Mouse (Mus musculus): ENCODE measurements around the gene Ryr2. TPM values are rescaled to one million over a fixed set of nuclear protein-coding genes. Genes with fewer than 3 reads are reported as not detected.

Gene Ryr2
- polyA plus RNA-seq, 1 experiment from 2014 or later = 0.87 TPM

GRCm38 (mm10) chr13:11709708-11710471 lies 396.9 kb downstream of the Ryr2 start:
- H3K4me1 ChIP-seq (ENCODE audit: control insufficient read depth, insufficient read depth, low read length) = no peaks in the 10 kb centered on the region
- no peak overlapping the region for H3K9ac ChIP-seq (ENCODE audit: low read length)
- no peak overlapping the region for H3K4me3 ChIP-seq (replicated peaks; ENCODE audit: low read length)
- H3K4me2 ChIP-seq (ENCODE audit: low read depth, low read length) = no peak overlapping the region
- WGBS = 81% methylated on average over 7 of the region's 7 CpGs
- no peaks in the 10 kb centered on the region for H3K27me3 ChIP-seq (ENCODE audit: control insufficient read depth, insufficient read depth, low read length)
- H3K27ac ChIP-seq (ENCODE audit: low read length) = no peak overlapping the region
- no peaks in the 10 kb centered on the region for H3K9me3 ChIP-seq (replicated peaks; ENCODE audit: control insufficient read depth, low read length)
- H3K36me3 ChIP-seq (ENCODE audit: control insufficient read depth, insufficient read depth, low read length) = no peaks in the 10 kb centered on the region
- ATAC-seq (ENCODE audit: insufficient read depth, low FRiP score) = no peak

- Histone ChIP-seq H3K27ac (ENCODE audit: low read length) (no peak overlapping the region), H3K4me2 (ENCODE audit: low read depth, low read length) (no peak overlapping the region), H3K4me3 (replicated peaks; ENCODE audit: low read length) (no peak overlapping the region), H3K36me3 (ENCODE audit: control insufficient read depth, insufficient read depth, low read length) (no peaks in the 10 kb centered on the region), H3K4me1 (ENCODE audit: control insufficient read depth, insufficient read depth, low read length) (no peaks in the 10 kb centered on the region), H3K27me3 (ENCODE audit: control insufficient read depth, insufficient read depth, low read length) (no peaks in the 10 kb centered on the region), H3K9ac (ENCODE audit: low read length) (no peak overlapping the region), H3K9me3 (replicated peaks; ENCODE audit: control insufficient read depth, low read length) (no peaks in the 10 kb centered on the region)
- 97% methylated on average over 3 of the region's 3 CpGs for WGBS
- ATAC-seq (ENCODE audit: insufficient read depth, low FRiP score) = no peak
These were observed 405.0 kb downstream of the Ryr2 start for GRCm38 (mm10) chr13:11701721-11702120.

GRCm38 (mm10) chr13:11696496-11696895 lies 410.2 kb downstream of the Ryr2 start:
- Histone ChIP-seq H3K4me1 (ENCODE audit: control insufficient read depth, insufficient read depth, low read length) (no peaks in the 10 kb centered on the region), H3K36me3 (ENCODE audit: control insufficient read depth, insufficient read depth, low read length) (no peaks in the 10 kb centered on the region), H3K4me2 (ENCODE audit: low read depth, low read length) (no peak overlapping the region), H3K4me3 (replicated peaks; ENCODE audit: low read length) (no peak overlapping the region), H3K9me3 (replicated peaks; ENCODE audit: control insufficient read depth, low read length) (no peaks in the 10 kb centered on the region), H3K27me3 (ENCODE audit: control insufficient read depth, insufficient read depth, low read length) (no peaks in the 10 kb centered on the region), H3K9ac (ENCODE audit: low read length) (no peak overlapping the region), H3K27ac (ENCODE audit: low read length) (no peak overlapping the region)
- WGBS = 88% methylated on average over 1 of the region's 1 CpGs
- ATAC-seq (ENCODE audit: insufficient read depth, low FRiP score) = no peak

- Histone ChIP-seq H3K27me3 (ENCODE audit: control insufficient read depth, insufficient read depth, low read length) (no peaks in the 10 kb centered on the region), H3K4me2 (ENCODE audit: low read depth, low read length) (no peak overlapping the region), H3K4me1 (ENCODE audit: control insufficient read depth, insufficient read depth, low read length) (no peaks in the 10 kb centered on the region), H3K4me3 (replicated peaks; ENCODE audit: low read length) (no peak overlapping the region), H3K36me3 (ENCODE audit: control insufficient read depth, insufficient read depth, low read length) (no peaks in the 10 kb centered on the region), H3K9ac (ENCODE audit: low read length) (no peak overlapping the region), H3K9me3 (replicated peaks; ENCODE audit: control insufficient read depth, low read length) (no peaks in the 10 kb centered on the region), H3K27ac (ENCODE audit: low read length) (no peak overlapping the region)
- WGBS = 83% methylated on average over 4 of the region's 4 CpGs
- ATAC-seq (ENCODE audit: insufficient read depth, low FRiP score) = no peak
These were observed 424.9 kb downstream of the Ryr2 start for GRCm38 (mm10) chr13:11681802-11682201.

GRCm38 (mm10) chr13:11662815-11663214 lies 443.9 kb downstream of the Ryr2 start:
- Histone ChIP-seq H3K4me1 (ENCODE audit: control insufficient read depth, insufficient read depth, low read length) (no peaks in the 10 kb centered on the region), H3K27me3 (ENCODE audit: control insufficient read depth, insufficient read depth, low read length) (no peaks in the 10 kb centered on the region), H3K27ac (ENCODE audit: low read length) (no peak overlapping the region), H3K9ac (ENCODE audit: low read length) (no peak overlapping the region), H3K4me2 (ENCODE audit: low read depth, low read length) (no peak overlapping the region), H3K36me3 (ENCODE audit: control insufficient read depth, insufficient read depth, low read length) (no peaks in the 10 kb centered on the region), H3K9me3 (replicated peaks; ENCODE audit: control insufficient read depth, low read length) (no peaks in the 10 kb centered on the region), H3K4me3 (replicated peaks; ENCODE audit: low read length) (no peak overlapping the region)
- ATAC-seq (ENCODE audit: insufficient read depth, low FRiP score) = no peak

- WGBS = 86% methylated on average over 1 of the region's 1 CpGs
- no peak for ATAC-seq (ENCODE audit: insufficient read depth, low FRiP score)
- no peak overlapping the region for H3K9ac ChIP-seq (ENCODE audit: low read length)
- H3K27me3 ChIP-seq (ENCODE audit: control insufficient read depth, insufficient read depth, low read length) = no peaks in the 10 kb centered on the region
- no peaks in the 10 kb centered on the region for H3K9me3 ChIP-seq (replicated peaks; ENCODE audit: control insufficient read depth, low read length)
- H3K4me2 ChIP-seq (ENCODE audit: low read depth, low read length) = no peak overlapping the region
- no peaks in the 10 kb centered on the region for H3K4me1 ChIP-seq (ENCODE audit: control insufficient read depth, insufficient read depth, low read length)
- no peaks in the 10 kb centered on the region for H3K36me3 ChIP-seq (ENCODE audit: control insufficient read depth, insufficient read depth, low read length)
- H3K27ac ChIP-seq (ENCODE audit: low read length) = no peak overlapping the region
- no peak overlapping the region for H3K4me3 ChIP-seq (replicated peaks; ENCODE audit: low read length)
These were observed 461.9 kb downstream of the Ryr2 start for GRCm38 (mm10) chr13:11644846-11645245.

GRCm38 (mm10) chr13:11636383-11636782 lies 470.4 kb downstream of the Ryr2 start:
- Histone ChIP-seq H3K27me3 (ENCODE audit: control insufficient read depth, insufficient read depth, low read length) (no peaks in the 10 kb centered on the region), H3K4me3 (replicated peaks; ENCODE audit: low read length) (no peak overlapping the region), H3K27ac (ENCODE audit: low read length) (no peak overlapping the region), H3K9ac (ENCODE audit: low read length) (no peak overlapping the region), H3K9me3 (replicated peaks; ENCODE audit: control insufficient read depth, low read length) (no peaks in the 10 kb centered on the region), H3K4me1 (ENCODE audit: control insufficient read depth, insufficient read depth, low read length) (no peaks in the 10 kb centered on the region), H3K4me2 (ENCODE audit: low read depth, low read length) (no peak overlapping the region), H3K36me3 (ENCODE audit: control insufficient read depth, insufficient read depth, low read length) (no peaks in the 10 kb centered on the region)
- no peak for ATAC-seq (ENCODE audit: insufficient read depth, low FRiP score)
- 86% methylated on average over 5 of the region's 5 CpGs for WGBS

- no peaks in the 10 kb centered on the region for H3K9me3 ChIP-seq (replicated peaks; ENCODE audit: control insufficient read depth, low read length)
- H3K9ac ChIP-seq (ENCODE audit: low read length) = no peak overlapping the region
- no peak overlapping the region for H3K4me2 ChIP-seq (ENCODE audit: low read depth, low read length)
- no peak for ATAC-seq (ENCODE audit: insufficient read depth, low FRiP score)
- H3K4me1 ChIP-seq (ENCODE audit: control insufficient read depth, insufficient read depth, low read length) = no peaks in the 10 kb centered on the region
- H3K27ac ChIP-seq (ENCODE audit: low read length) = no peak overlapping the region
- no peaks in the 10 kb centered on the region for H3K36me3 ChIP-seq (ENCODE audit: control insufficient read depth, insufficient read depth, low read length)
- WGBS = 86% methylated on average over 7 of the region's 7 CpGs
- no peaks in the 10 kb centered on the region for H3K27me3 ChIP-seq (ENCODE audit: control insufficient read depth, insufficient read depth, low read length)
- no peak overlapping the region for H3K4me3 ChIP-seq (replicated peaks; ENCODE audit: low read length)
These were observed 482.2 kb downstream of the Ryr2 start for GRCm38 (mm10) chr13:11624513-11624912.

- Histone ChIP-seq H3K36me3 (ENCODE audit: control insufficient read depth, insufficient read depth, low read length) (no peaks in the 10 kb centered on the region), H3K4me1 (ENCODE audit: control insufficient read depth, insufficient read depth, low read length) (no peaks in the 10 kb centered on the region), H3K27me3 (ENCODE audit: control insufficient read depth, insufficient read depth, low read length) (no peaks in the 10 kb centered on the region), H3K9me3 (replicated peaks; ENCODE audit: control insufficient read depth, low read length) (no peaks in the 10 kb centered on the region), H3K9ac (ENCODE audit: low read length) (no peak overlapping the region), H3K4me3 (replicated peaks; ENCODE audit: low read length) (no peak overlapping the region), H3K4me2 (ENCODE audit: low read depth, low read length) (no peak overlapping the region), H3K27ac (ENCODE audit: low read length) (no peak overlapping the region)
- ATAC-seq (ENCODE audit: insufficient read depth, low FRiP score) = no peak
- 86% methylated on average over 9 of the region's 9 CpGs for WGBS
These were observed 511.3 kb downstream of the Ryr2 start for GRCm38 (mm10) chr13:11595431-11595830.
